Mouse (Mus musculus): ENCODE measurements at regions not wholly inside any gene's neighbourhood (a gene's known extent, or its start where the extent isn't known, plus 50 kb on each side); places are given as distances from the start of the nearest gene placed in this dataset.

DNA sequence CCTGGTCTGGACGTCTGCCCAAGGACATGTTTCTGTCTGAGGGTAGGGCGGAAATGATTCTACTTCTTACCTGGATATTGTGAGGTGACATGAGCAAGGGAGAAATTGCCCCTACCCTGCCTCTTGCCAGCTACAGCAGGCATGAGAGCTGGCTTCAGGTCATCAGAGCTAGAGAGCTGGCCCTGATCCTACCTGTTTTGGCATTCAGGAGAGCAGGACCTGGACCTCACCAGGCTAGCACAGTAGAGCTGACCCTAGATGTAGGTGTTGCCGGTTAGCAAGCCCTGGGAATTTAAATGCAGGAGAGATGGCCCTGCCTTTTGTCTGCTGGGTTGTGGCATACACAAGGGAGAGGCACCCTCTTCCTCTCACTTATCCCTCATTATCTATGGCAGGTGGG, 287.5 kb upstream of the Arpp21 start:
- no peak for ATAC-seq (ENCODE audit: insufficient number of reproducible peaks, low FRiP score, low TSS enrichment, low read depth)
- no peak overlapping the region for H3K4me2 ChIP-seq (ENCODE audit: low read depth, severe bottlenecking)
- 80% methylated on average over 3 of the region's 3 CpGs for WGBS

DNA sequence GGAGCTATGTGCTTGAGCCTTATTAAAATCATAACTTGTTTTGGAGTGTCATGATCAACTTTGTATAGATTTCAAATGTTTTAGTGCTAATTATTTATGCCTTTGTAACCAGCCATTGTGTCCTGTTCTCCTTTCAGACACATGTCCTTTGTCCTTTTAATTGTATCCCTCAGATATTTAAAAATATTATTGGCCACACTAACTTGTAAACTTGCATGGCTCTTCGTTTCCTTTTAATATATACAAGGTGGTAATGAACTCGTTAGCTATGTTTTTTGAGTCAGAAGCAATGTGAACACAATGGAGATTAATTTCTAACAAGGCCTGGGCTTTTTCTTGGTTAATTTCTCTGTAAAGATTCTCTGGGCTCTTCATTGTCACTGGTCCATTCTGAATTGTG, 275.0 kb upstream of the Arpp21 start:
- ATAC-seq (ENCODE audit: insufficient number of reproducible peaks, low FRiP score, low TSS enrichment, low read depth) (no peak), DNase-seq (ENCODE audit: low spot score) (no peak)
- Histone ChIP-seq H3K4me2 (ENCODE audit: low read depth, severe bottlenecking) (no peak overlapping the region), H3K4me1 (ENCODE audit: control insufficient read depth, insufficient read depth, low read length) (no peaks in the 10 kb centered on the region), H3K9ac (ENCODE audit: low read length) (no peak overlapping the region), H3K27ac (replicated peaks; ENCODE audit: low read depth, low read length) (no peak overlapping the region), H3K9me3 (ENCODE audit: control insufficient read depth, low read length) (no peaks in the 10 kb centered on the region), H3K4me3 (ENCODE audit: low read depth, low read length) (no peak overlapping the region), H3K36me3 (ENCODE audit: control insufficient read depth, insufficient read depth, low read length) (no peaks in the 10 kb centered on the region), H3K27me3 (ENCODE audit: control insufficient read depth, insufficient read depth, low read length) (no peaks in the 10 kb centered on the region)
- WGBS: 72% methylated on average over 2 of the region's 2 CpGs

More for the DNA sequence above, 287.5 kb upstream of the Arpp21 start:
- no peak for DNase-seq (ENCODE audit: low spot score)
- H3K27ac ChIP-seq (replicated peaks; ENCODE audit: low read depth, low read length): no peak overlapping the region
- H3K4me3 ChIP-seq (ENCODE audit: low read depth, low read length): no peak overlapping the region
- H3K4me1 ChIP-seq (ENCODE audit: control insufficient read depth, insufficient read depth, low read length): no peaks in the 10 kb centered on the region
- no peaks in the 10 kb centered on the region for H3K9me3 ChIP-seq (ENCODE audit: control insufficient read depth, low read length)
- no peak overlapping the region for H3K9ac ChIP-seq (ENCODE audit: low read length)
- H3K36me3 ChIP-seq (ENCODE audit: control insufficient read depth, insufficient read depth, low read length): no peaks in the 10 kb centered on the region
- H3K27me3 ChIP-seq (ENCODE audit: control insufficient read depth, insufficient read depth, low read length): no peaks in the 10 kb centered on the region

DNA sequence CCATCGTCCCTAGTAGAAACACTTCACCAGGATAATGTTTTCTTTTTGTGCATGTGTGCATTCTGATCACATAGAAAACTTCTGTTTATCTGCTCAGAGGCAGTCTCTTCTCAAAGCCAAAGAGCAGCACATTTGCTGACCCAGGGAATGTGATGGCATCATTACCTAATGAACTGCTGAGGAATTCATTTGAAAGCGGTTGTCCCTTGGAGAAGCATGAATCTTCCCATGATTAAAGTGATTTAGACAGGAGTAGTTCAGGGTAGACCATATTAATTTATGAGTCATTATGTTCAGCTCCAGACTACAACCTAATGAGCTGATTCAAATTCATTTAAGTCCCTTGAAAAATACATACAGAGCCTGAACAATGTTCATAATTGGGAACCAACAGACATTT, 271.1 kb upstream of the Arpp21 start:
- no peaks in the 10 kb centered on the region for H3K27me3 ChIP-seq (ENCODE audit: control insufficient read depth, insufficient read depth, low read length)
- H3K9ac ChIP-seq (ENCODE audit: low read length): no peak overlapping the region
- no peak for DNase-seq (ENCODE audit: low spot score)
- H3K36me3 ChIP-seq (ENCODE audit: control insufficient read depth, insufficient read depth, low read length): no peaks in the 10 kb centered on the region
- no peaks in the 10 kb centered on the region for H3K9me3 ChIP-seq (ENCODE audit: control insufficient read depth, low read length)
- ATAC-seq (ENCODE audit: insufficient number of reproducible peaks, low FRiP score, low TSS enrichment, low read depth): no peak
- H3K4me3 ChIP-seq (ENCODE audit: low read depth, low read length): no peak overlapping the region
- 71% methylated on average over 2 of the region's 2 CpGs for WGBS
- H3K4me1 ChIP-seq (ENCODE audit: control insufficient read depth, insufficient read depth, low read length): no peaks in the 10 kb centered on the region
- no peak overlapping the region for H3K4me2 ChIP-seq (ENCODE audit: low read depth, severe bottlenecking)
- no peak overlapping the region for H3K27ac ChIP-seq (replicated peaks; ENCODE audit: low read depth, low read length)

DNA sequence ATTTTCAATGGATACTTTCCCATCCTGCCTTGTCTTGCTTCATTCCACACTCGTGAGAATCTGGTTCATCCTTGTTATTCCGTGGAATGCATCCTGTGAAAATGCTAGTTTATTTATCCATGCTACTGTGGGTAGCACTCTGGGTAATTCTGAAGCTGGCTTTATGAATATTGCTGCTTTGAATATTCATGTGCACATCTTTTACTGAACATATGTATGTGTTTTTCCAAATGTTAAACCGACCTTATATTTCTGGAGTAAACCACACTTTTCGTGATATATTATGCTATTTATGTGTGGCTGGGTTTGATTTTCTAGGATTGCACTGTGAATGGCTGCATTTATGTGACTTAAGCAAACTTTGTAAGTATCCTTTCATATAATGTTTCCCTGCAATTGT, 262.9 kb upstream of the Arpp21 start:
- DNase-seq (ENCODE audit: low spot score) (no peak), ATAC-seq (ENCODE audit: insufficient number of reproducible peaks, low FRiP score, low TSS enrichment, low read depth) (no peak)
- H3K4me2 ChIP-seq (ENCODE audit: low read depth, severe bottlenecking): no peak overlapping the region
- H3K9ac ChIP-seq (ENCODE audit: low read length): no peak overlapping the region
- H3K36me3 ChIP-seq (ENCODE audit: control insufficient read depth, insufficient read depth, low read length): no peaks in the 10 kb centered on the region
- H3K4me3 ChIP-seq (ENCODE audit: low read depth, low read length): no peak overlapping the region
- H3K27ac ChIP-seq (replicated peaks; ENCODE audit: low read depth, low read length): no peak overlapping the region
- WGBS: 82% methylated on average over 4 of the region's 4 CpGs
- H3K9me3 ChIP-seq (ENCODE audit: control insufficient read depth, low read length): no peaks in the 10 kb centered on the region
- H3K4me1 ChIP-seq (ENCODE audit: control insufficient read depth, insufficient read depth, low read length): no peaks in the 10 kb centered on the region
- no peaks in the 10 kb centered on the region for H3K27me3 ChIP-seq (ENCODE audit: control insufficient read depth, insufficient read depth, low read length)

DNA sequence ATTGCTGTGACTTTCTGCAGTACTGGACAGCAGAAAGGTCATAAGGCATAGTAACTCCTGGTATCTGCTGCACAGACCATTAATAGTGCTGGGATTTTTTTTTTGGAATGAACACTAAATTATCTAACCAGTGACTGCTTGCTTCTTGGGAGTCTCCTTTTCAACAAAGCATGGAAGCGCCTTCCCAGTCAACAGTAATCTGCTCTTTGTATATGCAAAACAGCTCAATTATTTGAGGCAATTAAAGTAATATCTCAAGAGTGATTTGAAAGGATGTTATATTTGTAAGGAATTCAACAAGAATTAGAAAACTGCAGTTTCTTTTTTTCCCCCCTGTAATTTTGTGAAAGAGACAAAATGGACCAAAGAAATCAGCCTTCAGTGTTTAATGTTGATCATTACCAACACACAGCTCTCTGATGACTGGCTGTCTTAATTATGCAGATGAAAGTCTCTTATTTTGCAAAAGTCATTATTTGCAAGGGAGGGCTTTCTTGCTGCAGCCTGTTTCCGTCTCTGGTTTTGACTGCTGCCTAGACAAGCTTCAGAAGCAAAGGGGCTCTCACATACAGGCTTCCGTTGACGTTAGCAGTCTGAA, 260.3 kb upstream of the Arpp21 start:
- no peaks in the 10 kb centered on the region for H3K36me3 ChIP-seq (ENCODE audit: control insufficient read depth, insufficient read depth, low read length)
- H3K27me3 ChIP-seq (ENCODE audit: control insufficient read depth, insufficient read depth, low read length): no peaks in the 10 kb centered on the region
- no peak overlapping the region for H3K9ac ChIP-seq (ENCODE audit: low read length)
- DNase-seq (ENCODE audit: low spot score): no peak
- H3K9me3 ChIP-seq (ENCODE audit: control insufficient read depth, low read length): no peaks in the 10 kb centered on the region
- no peak for ATAC-seq (ENCODE audit: insufficient number of reproducible peaks, low FRiP score, low TSS enrichment, low read depth)
- 74% methylated on average over 4 of the region's 4 CpGs for WGBS
- no peak overlapping the region for H3K4me2 ChIP-seq (ENCODE audit: low read depth, severe bottlenecking)
- H3K4me3 ChIP-seq (ENCODE audit: low read depth, low read length): no peak overlapping the region
- no peak overlapping the region for H3K27ac ChIP-seq (replicated peaks; ENCODE audit: low read depth, low read length)
- no peaks in the 10 kb centered on the region for H3K4me1 ChIP-seq (ENCODE audit: control insufficient read depth, insufficient read depth, low read length)

DNA sequence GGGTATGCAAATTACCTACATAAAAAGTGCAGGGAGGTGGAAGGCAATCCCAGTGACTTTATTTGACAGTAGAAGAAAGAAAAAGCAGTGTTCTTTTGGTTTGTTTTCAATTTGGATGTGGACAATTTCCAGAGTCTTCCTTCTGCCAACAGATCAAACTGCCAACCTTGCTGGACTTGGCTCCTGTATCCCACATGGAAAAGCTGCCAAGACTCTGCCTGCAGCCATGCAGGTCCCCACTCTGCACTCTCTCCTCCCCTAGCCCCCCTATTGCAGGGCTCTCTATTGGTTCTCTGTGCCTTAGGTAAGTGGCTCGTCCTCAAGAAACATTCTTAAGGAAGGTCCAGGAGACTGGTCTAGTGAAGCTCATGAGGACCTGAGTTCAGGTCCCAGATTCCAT, 255.2 kb upstream of the Arpp21 start:
- Histone ChIP-seq H3K4me3 (ENCODE audit: low read depth, low read length) (no peak overlapping the region), H3K27me3 (ENCODE audit: control insufficient read depth, insufficient read depth, low read length) (no peaks in the 10 kb centered on the region), H3K36me3 (ENCODE audit: control insufficient read depth, insufficient read depth, low read length) (no peaks in the 10 kb centered on the region), H3K9me3 (ENCODE audit: control insufficient read depth, low read length) (no peaks in the 10 kb centered on the region), H3K27ac (replicated peaks; ENCODE audit: low read depth, low read length) (no peak overlapping the region), H3K4me1 (ENCODE audit: control insufficient read depth, insufficient read depth, low read length) (no peaks in the 10 kb centered on the region), H3K4me2 (ENCODE audit: low read depth, severe bottlenecking) (no peak overlapping the region), H3K9ac (ENCODE audit: low read length) (no peak overlapping the region)
- no peak for ATAC-seq (ENCODE audit: insufficient number of reproducible peaks, low FRiP score, low TSS enrichment, low read depth)
- DNase-seq (ENCODE audit: low spot score): no peak
- whole genome bisulfite sequencing: 81% methylated on average over 1 of the region's 1 CpGs

GRCm38 (mm10) chr9:112476644-112477043, 240.9 kb upstream of the Arpp21 start:
- ATAC-seq (ENCODE audit: insufficient number of reproducible peaks, low FRiP score, low TSS enrichment, low read depth) (no peak), DNase-seq (ENCODE audit: low spot score) (no peak)
- 90% methylated on average over 2 of the region's 2 CpGs for WGBS
- no peaks in the 10 kb centered on the region for H3K4me1 ChIP-seq (ENCODE audit: control insufficient read depth, insufficient read depth, low read length)
- no peaks in the 10 kb centered on the region for H3K9me3 ChIP-seq (ENCODE audit: control insufficient read depth, low read length)
- no peak overlapping the region for H3K27ac ChIP-seq (replicated peaks; ENCODE audit: low read depth, low read length)
- no peaks in the 10 kb centered on the region for H3K27me3 ChIP-seq (ENCODE audit: control insufficient read depth, insufficient read depth, low read length)
- no peaks in the 10 kb centered on the region for H3K36me3 ChIP-seq (ENCODE audit: control insufficient read depth, insufficient read depth, low read length)
- no peak overlapping the region for H3K9ac ChIP-seq (ENCODE audit: low read length)
- H3K4me3 ChIP-seq (ENCODE audit: low read depth, low read length): no peak overlapping the region
- H3K4me2 ChIP-seq (ENCODE audit: low read depth, severe bottlenecking): no peak overlapping the region

- Histone ChIP-seq H3K27me3 (ENCODE audit: control insufficient read depth, insufficient read depth, low read length) (no peaks in the 10 kb centered on the region), H3K36me3 (ENCODE audit: control insufficient read depth, insufficient read depth, low read length) (no peaks in the 10 kb centered on the region), H3K9me3 (ENCODE audit: control insufficient read depth, low read length) (no peaks in the 10 kb centered on the region), H3K27ac (replicated peaks; ENCODE audit: low read depth, low read length) (no peak overlapping the region), H3K4me2 (ENCODE audit: low read depth, severe bottlenecking) (no peak overlapping the region), H3K4me3 (ENCODE audit: low read depth, low read length) (no peak overlapping the region), H3K4me1 (ENCODE audit: control insufficient read depth, insufficient read depth, low read length) (peaks cover 2% of the 10 kb centered on the region; the same call in 1 of the 2 replicates), H3K9ac (ENCODE audit: low read length) (no peak overlapping the region)
- ATAC-seq (ENCODE audit: insufficient number of reproducible peaks, low FRiP score, low TSS enrichment, low read depth): no peak
- WGBS: 84% methylated on average over 5 of the region's 5 CpGs
- DNase-seq (ENCODE audit: low spot score): no peak
Measured at GRCm38 (mm10) chr9:112457594-112457993, 221.9 kb upstream of the Arpp21 start.

- H3K4me1 ChIP-seq (ENCODE audit: control insufficient read depth, insufficient read depth, low read length): peaks cover 2% of the 10 kb centered on the region; the same call in 1 of the 2 replicates
- no peak overlapping the region for H3K27ac ChIP-seq (replicated peaks; ENCODE audit: low read depth, low read length)
- no peak overlapping the region for H3K4me2 ChIP-seq (ENCODE audit: low read depth, severe bottlenecking)
- no peaks in the 10 kb centered on the region for H3K36me3 ChIP-seq (ENCODE audit: control insufficient read depth, insufficient read depth, low read length)
- WGBS: 34% methylated on average over 6 of the region's 6 CpGs
- DNase-seq (ENCODE audit: low spot score) (peak; percentile 46), ATAC-seq (ENCODE audit: insufficient number of reproducible peaks, low FRiP score, low TSS enrichment, low read depth) (no peak)
- H3K9me3 ChIP-seq (ENCODE audit: control insufficient read depth, low read length): no peaks in the 10 kb centered on the region
- no peaks in the 10 kb centered on the region for H3K27me3 ChIP-seq (ENCODE audit: control insufficient read depth, insufficient read depth, low read length)
- H3K9ac ChIP-seq (ENCODE audit: low read length): no peak overlapping the region
- no peak overlapping the region for H3K4me3 ChIP-seq (ENCODE audit: low read depth, low read length)
Measured at GRCm38 (mm10) chr9:112454706-112455105, 219.0 kb upstream of the Arpp21 start.
